Mouse (Mus musculus) midbrain, embryonic 14.5 days (tissue): Measurements from ENCODE around the gene E4f1. TPM values are rescaled to one million over a fixed set of nuclear protein-coding genes. Genes with fewer than 3 reads are reported as not detected.

Experiments used
- ATAC-seq: fragments of 200-750 bp; cut with Nextera tagmentation; 2 replicates; pipeline ENCODE4 v1.8.0; 2017; ENCODE audit warnings: moderate number of reproducible peaks, moderate library complexity; ENCODE audit not compliant: low FRiP score, low TSS enrichment
- DNase-seq: peaks from one replicate; pipeline ENCODE4 v3.0.0-alpha.2; 2015
- H3K27ac ChIP-seq: fragments of 300-500 bp; sonication (generic); replicated peaks from 2 replicates; pipeline ENCODE4 v1.5.1; 2014; ENCODE audit warnings: mild to moderate bottlenecking, low read depth, low read length, moderate library complexity
- H3K27me3 ChIP-seq: fragments of 300-500 bp; sonication (generic); 2 replicates; pipeline ENCODE4 v1.6.1; 2014; ENCODE audit warnings: low read length, control low read depth, mixed read lengths; ENCODE audit not compliant: control insufficient read depth, insufficient read depth
- H3K36me3 ChIP-seq: fragments of 300-500 bp; sonication (generic); 2 replicates; pipeline ENCODE4 v1.6.1; 2014; ENCODE audit warnings: low read length, control low read depth; ENCODE audit not compliant: control insufficient read depth, insufficient read depth
- H3K4me1 ChIP-seq: fragments of 300-500 bp; sonication (generic); 2 replicates; pipeline ENCODE4 v1.6.1; 2014; ENCODE audit warnings: mild to moderate bottlenecking, antibody characterized with exemption, low read length, control low read depth; ENCODE audit not compliant: control insufficient read depth, insufficient read depth
- H3K4me2 ChIP-seq: fragments of 300-500 bp; sonication (generic); 2 replicates; pipeline ENCODE4 v1.6.1; 2014; ENCODE audit warnings: mild to moderate bottlenecking, low read length, moderate library complexity
- H3K4me3 ChIP-seq: fragments of 300-500 bp; sonication (generic); replicated peaks from 2 replicates; pipeline ENCODE4 v1.5.1; 2014; ENCODE audit warnings: low read depth, low read length
- H3K9ac ChIP-seq: fragments of 300-500 bp; sonication (generic); replicated peaks from 2 replicates; pipeline ENCODE4 v1.6.1; 2014; ENCODE audit warnings: mild to moderate bottlenecking, low read length, moderate library complexity
- H3K9me3 ChIP-seq: fragments of 300-500 bp; sonication (generic); 2 replicates; pipeline ENCODE4 v1.6.1; 2016; ENCODE audit warnings: low read length, control low read depth, mixed read lengths; ENCODE audit not compliant: control insufficient read depth
- WGBS: fragments of 180-500 bp; shearing (Covaris S2); extraction: QIAGEN DNeasy Blood & Tissue Kit; methylation state at CpG from one replicate; pipeline ENCODE4 v1.1.7; 2014; 5-methylcytosine and 5-hydroxymethylcytosine counted together
- polyA plus RNA-seq: library from polyadenylated mRNA; unstranded; fragments of >200 nt; fragmentation: Nextera tagmentation; extraction: Ambion mirVana; gene quantifications from 2 replicates; pipeline ENCODE4 v1.2.1, GENCODE M21; 2014

E4f1 gene
- polyA plus RNA-seq: 22.7 and 22.8 TPM in 2 replicates

DNA sequence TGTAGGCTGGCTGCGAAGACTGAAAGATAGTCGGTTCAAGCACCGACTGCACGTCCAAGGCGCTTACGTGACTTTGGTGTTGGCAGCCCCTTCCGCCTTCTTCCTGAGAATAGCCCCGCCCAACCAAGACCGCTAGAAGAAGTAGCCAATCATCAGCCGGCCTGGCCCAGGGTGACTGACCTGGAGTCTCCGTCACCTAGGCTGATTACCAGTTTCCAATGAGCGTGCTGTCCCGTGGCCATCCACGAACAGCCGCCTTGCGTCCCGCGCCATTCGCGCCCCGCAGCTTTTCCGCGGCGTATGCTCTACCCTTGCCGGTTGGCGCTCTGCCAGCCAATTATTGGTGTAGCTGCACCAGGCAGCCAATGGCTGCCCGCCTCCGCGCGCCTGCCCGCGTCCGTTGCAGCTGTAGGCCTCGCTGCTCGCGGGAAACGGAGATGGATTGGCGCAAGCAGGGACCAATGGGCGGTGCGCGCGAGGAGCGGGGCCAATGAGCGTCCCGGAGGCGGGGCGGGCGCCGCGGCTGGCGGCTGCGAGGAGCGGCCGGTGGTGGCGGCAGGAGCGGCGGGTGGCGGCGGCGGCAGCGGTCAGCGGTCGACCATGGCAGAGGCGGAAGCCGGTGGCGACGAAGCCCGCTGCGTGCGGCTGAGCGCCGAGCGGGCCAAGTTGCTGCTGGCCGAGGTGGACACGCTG, at the start of gene E4f1, which contains the start of gene Pgp:
TSS of gene E4f1 (minus strand) at position 404 of the 693 bp plus-strand sequence.
TSS of gene Pgp (plus strand) at position 483 of the 693 bp plus-strand sequence.
- peak within 1 kb of the TSS; percentile 83 for H3K27ac ChIP-seq
- no peaks in the 10 kb centered on the region for H3K9me3 ChIP-seq
- peak within 1 kb of the TSS; percentile 99 for H3K4me2 ChIP-seq
- DNase-seq: peak; percentile 100
- H3K9ac ChIP-seq: peak within 1 kb of the TSS; percentile 77
- under 1% methylated on average over 72 of the region's 75 CpGs for WGBS
- H3K4me3 ChIP-seq: peak within 1 kb of the TSS; percentile 80
- H3K36me3 ChIP-seq: peaks cover 23% of the 10 kb centered on the region
- peaks cover 19% of the 10 kb centered on the region for H3K4me1 ChIP-seq
- H3K27me3 ChIP-seq: no peaks in the 10 kb centered on the region
- ATAC-seq: peak; percentile 97

- H3K4me2 ChIP-seq: no peak overlapping the region
- no peaks in the 10 kb centered on the region for H3K27me3 ChIP-seq
- H3K4me3 ChIP-seq: no peak overlapping the region
- DNase-seq: no peak
- ATAC-seq: no peak
- no peaks in the 10 kb centered on the region for H3K9me3 ChIP-seq
- no peaks in the 10 kb centered on the region for H3K4me1 ChIP-seq
- peaks cover 86% of the 10 kb centered on the region for H3K36me3 ChIP-seq
- 90% methylated on average over 24 of the region's 24 CpGs for WGBS
- no peak overlapping the region for H3K9ac ChIP-seq
- H3K27ac ChIP-seq: no peak overlapping the region
Observed at GRCm38 (mm10) chr17:24514270-24515257, 44.5 kb upstream of the E4f1 start.

DNA sequence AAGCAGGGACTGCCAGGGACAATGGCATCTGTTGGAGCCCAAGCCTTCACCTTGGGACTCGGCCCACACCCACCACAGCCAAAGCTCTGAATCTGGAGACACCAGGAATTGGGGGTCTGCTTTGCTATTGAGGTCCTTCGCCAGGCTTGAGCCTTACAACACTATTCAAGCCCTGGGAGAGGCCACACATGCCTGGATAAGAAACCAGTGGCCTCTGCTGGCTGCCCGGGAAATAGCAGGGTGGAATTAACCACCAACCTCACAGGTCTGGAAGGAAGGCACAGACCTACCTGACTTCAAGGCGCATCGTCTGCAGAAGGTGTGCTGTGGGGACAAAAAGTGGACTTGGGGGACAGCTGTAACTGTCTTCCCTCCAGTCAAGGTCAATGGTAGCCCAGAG, 43.5 kb upstream of the E4f1 start:
- Histone ChIP-seq H3K36me3 (peaks cover 91% of the 10 kb centered on the region), H3K27ac (no peak overlapping the region), H3K4me3 (no peak overlapping the region), H3K9me3 (no peaks in the 10 kb centered on the region), H3K27me3 (no peaks in the 10 kb centered on the region), H3K4me1 (no peaks in the 10 kb centered on the region), H3K4me2 (no peak overlapping the region), H3K9ac (no peak overlapping the region)
- ATAC-seq (peak; percentile 60; the same call in 1 of the 2 replicates), DNase-seq (peak; percentile 83)
- WGBS: 53% methylated on average over 5 of the region's 5 CpGs

DNA sequence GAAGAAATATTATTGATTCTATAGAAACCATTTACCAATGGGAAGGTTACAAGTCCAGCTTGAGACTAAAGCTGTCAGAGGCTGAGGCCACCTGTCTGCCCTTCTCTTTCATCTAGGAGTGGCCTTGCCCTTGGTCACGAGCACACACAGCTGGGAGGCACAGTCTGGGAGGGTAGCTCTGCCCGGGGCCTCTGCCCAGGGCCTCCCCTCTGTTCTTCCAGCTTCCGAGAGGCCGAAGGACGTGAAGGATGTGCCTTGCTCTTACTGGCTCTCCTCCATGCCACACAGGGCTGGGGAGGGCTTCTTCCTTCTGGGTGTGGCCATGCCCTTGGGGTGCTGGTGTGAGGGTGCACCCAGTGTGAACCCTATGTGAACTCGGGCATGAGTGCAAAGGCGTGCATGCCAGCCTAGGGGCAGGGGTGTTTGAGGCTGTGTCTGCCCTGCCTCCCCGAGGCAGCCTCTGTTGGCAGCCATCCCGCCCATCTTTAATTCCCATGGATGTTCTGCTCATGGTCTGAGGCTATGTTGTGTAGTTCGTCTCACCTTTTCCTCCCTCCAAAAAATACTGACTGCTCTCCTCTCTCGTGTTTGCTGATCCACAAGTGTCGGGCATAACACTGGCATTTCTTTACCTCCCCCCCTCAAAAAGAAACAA, 37.8 kb upstream of the E4f1 start:
- H3K9me3 ChIP-seq: no peaks in the 10 kb centered on the region
- H3K4me1 ChIP-seq: no peaks in the 10 kb centered on the region
- peaks cover 94% of the 10 kb centered on the region for H3K36me3 ChIP-seq
- no peak overlapping the region for H3K9ac ChIP-seq
- no peak overlapping the region for H3K27ac ChIP-seq
- no peak overlapping the region for H3K4me2 ChIP-seq
- ATAC-seq: no peak
- 87% methylated on average over 12 of the region's 12 CpGs for WGBS
- no peak for DNase-seq
- no peaks in the 10 kb centered on the region for H3K27me3 ChIP-seq
- no peak overlapping the region for H3K4me3 ChIP-seq

DNA sequence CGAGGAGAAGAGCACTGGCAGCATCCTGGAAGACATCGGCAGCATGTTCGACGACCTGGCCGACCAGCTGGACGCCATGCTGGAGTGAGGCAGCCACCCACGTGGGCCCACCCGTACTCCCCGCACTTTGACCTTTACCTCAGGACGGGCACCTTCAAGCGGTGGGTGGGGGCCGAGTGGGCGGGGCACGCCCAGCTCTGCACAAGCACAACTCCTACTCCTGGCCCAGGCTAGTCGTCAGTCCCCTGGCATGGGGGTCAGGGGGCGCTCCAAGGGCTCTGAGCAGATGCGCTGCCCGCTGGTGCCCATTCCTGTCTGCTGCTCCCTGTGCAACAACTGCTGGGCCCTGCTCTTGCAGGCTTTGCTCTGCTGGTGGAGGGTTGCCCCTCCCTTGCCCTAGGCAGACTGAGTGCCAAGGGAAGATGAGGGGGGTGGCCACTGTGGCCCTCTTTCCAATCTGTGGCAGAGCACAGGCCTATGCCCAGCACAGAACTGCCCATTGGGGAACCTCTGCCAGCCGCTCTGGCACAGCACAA, 37.1 kb upstream of the E4f1 start:
- Histone ChIP-seq H3K4me3 (no peak overlapping the region), H3K27me3 (no peaks in the 10 kb centered on the region), H3K27ac (no peak overlapping the region; the same call in 1 of the 2 replicates), H3K9me3 (no peaks in the 10 kb centered on the region), H3K4me2 (no peak overlapping the region), H3K36me3 (peaks cover 99% of the 10 kb centered on the region), H3K9ac (no peak overlapping the region), H3K4me1 (no peaks in the 10 kb centered on the region)
- 56% methylated on average over 19 of the region's 19 CpGs for WGBS
- DNase-seq (no peak), ATAC-seq (peak; percentile 28; the same call in 1 of the 2 replicates)

DNA sequence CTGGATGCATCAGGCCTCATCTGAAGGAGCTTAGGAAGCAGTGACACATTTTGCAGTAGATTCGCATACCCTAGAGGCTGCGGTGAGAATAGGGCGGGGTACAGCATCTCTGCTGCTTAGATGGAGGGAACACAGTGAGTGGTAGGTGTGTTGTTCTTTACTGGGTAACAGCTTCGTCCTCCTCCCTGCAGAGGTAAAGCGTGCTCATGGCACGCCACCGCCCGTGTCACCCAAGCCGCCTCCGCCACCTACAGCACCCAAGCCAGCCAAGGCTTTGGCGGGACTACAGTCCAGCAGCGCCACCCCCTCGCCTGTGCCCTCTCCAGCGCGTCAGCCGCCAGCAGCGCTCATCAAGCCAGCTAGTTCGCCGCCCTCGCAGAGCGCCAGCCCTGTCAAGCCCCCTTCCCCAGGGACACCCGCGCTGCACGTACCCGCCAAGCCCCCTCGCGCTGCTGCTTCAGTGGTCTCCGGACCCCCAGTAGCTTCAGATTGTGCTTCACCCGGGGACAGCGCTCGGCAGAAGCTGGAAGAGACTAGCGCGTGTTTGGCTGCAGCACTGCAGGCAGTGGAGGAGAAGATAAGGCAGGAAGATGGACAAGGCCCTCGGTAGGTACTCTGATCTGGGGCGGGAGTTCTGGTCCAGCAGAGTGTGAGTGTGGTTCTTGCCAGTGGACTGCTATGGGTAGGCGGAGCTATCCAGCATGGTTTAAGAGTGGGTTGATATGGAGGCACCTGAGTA, 36.4 kb upstream of the E4f1 start:
- no peak; the same call in 1 of the 2 replicates for ATAC-seq

GRCm38 (mm10) chr17:24505286-24505955, 35.3 kb upstream of the E4f1 start:
- Histone ChIP-seq H3K4me1 (no peaks in the 10 kb centered on the region), H3K9ac (0 out of 2 replicates have a peak overlapping the region, but pooled peaks have one; percentile 1), H3K27me3 (no peaks in the 10 kb centered on the region), H3K9me3 (no peaks in the 10 kb centered on the region), H3K4me2 (no peak overlapping the region), H3K36me3 (peaks cover 100% of the 10 kb centered on the region), H3K4me3 (no peak overlapping the region), H3K27ac (no peak overlapping the region)
- ATAC-seq (no peak), DNase-seq (no peak)
- WGBS: 90% methylated on average over 30 of the region's 30 CpGs

More for the DNA sequence above, 36.4 kb upstream of the E4f1 start:
- Histone ChIP-seq H3K27me3 (no peaks in the 10 kb centered on the region), H3K36me3 (peaks cover 100% of the 10 kb centered on the region), H3K9ac (no peak overlapping the region; the same call in 1 of the 2 replicates), H3K27ac (peak overlapping the region; percentile 20), H3K4me3 (no peak overlapping the region), H3K4me2 (peak overlapping the region; percentile 19), H3K4me1 (no peaks in the 10 kb centered on the region), H3K9me3 (no peaks in the 10 kb centered on the region)
- WGBS: 34% methylated on average over 36 of the region's 36 CpGs
- DNase-seq: peak; percentile 60
